Mouse (Mus musculus) lung, adult 10 weeks (tissue): ENCODE data around the gene Fst. TPM values are rescaled to one million over a fixed set of nuclear protein-coding genes. Genes with fewer than 3 reads are reported as not detected.

Experiments
- polyA plus RNA-seq: library from polyadenylated mRNA; stranded (reverse); fragments of 350-450 nt; fragmentation: Illumina TruSeq; extraction: RNeasy Lipid Tissue Mini Kit (QIAGEN cat#74804); gene quantifications from one replicate; pipeline ENCODE4 v1.2.3, GENCODE M21; 2014; ENCODE audit warnings: low read depth, low replicate concordance; ENCODE audit not compliant: insufficient read depth

Gene Fst
- polyA plus RNA-seq, result 6.3 TPM

GRCm38 (mm10) chr13:114458886-114459700, at the start of gene Fst:
TSS of gene Fst (minus strand) at chr13:114458951.

Other genes with a start within 250 kb of the Fst start
- 186 TPM for gene Ndufs4, start 70.7 kb downstream of the Fst start, polyA plus RNA-seq